Mouse (Mus musculus) G1E (cell line): ENCODE measurements around the gene Tff3.

Experiments used
- CTCF ChIP-seq: IDR thresholded peaks from 2 replicates; pipeline ENCODE4 v1.5.1; 2012; ENCODE audit warnings: low read depth, low read length, inconsistent platforms, mixed read lengths
- TAL1 ChIP-seq: conservative IDR thresholded peaks from 2 replicates; pipeline ENCODE4 v1.6.1; 2012; ENCODE audit warnings: low read depth, low read length, inconsistent platforms, mixed read lengths

GRCm38 (mm10) chr17:31125548-31126266, 3.7 kb downstream of the Tff3 start:
- TF ChIP-seq CTCF (no peak), TAL1 (no peak)
